Mouse (Mus musculus): ENCODE results near the gene Actg2. TPM values are rescaled to one million over a fixed set of nuclear protein-coding genes. Genes with fewer than 3 reads are reported as not detected.

Actg2 gene
- polyA plus RNA-seq, 1 experiment from 2014 or later, result 9.5 TPM

- 81% methylated on average over 6 of the region's 6 CpGs for WGBS
- no peak for ATAC-seq (ENCODE audit: insufficient number of reproducible peaks, low FRiP score, low TSS enrichment, low read depth)
- Histone ChIP-seq H3K4me2 (no peak overlapping the region), H3K27ac (no peak overlapping the region), H3K4me1 (no peaks in the 10 kb centered on the region), H3K9me3 (no peaks in the 10 kb centered on the region), H3K4me3 (no peak overlapping the region), H3K36me3 (peaks cover 70% of the 10 kb centered on the region), H3K9ac (no peak overlapping the region), H3K27me3 (no peaks in the 10 kb centered on the region)
Measured at GRCm38 (mm10) chr6:83555972-83556371, 19.9 kb upstream of the Actg2 start.

- ATAC-seq (ENCODE audit: insufficient number of reproducible peaks, low FRiP score, low TSS enrichment, low read depth), result no peak
- Histone ChIP-seq H3K9me3 (no peaks in the 10 kb centered on the region), H3K4me1 (no peaks in the 10 kb centered on the region), H3K36me3 (peaks cover 34% of the 10 kb centered on the region), H3K9ac (no peak overlapping the region), H3K27ac (no peak overlapping the region), H3K4me2 (no peak overlapping the region), H3K4me3 (no peak overlapping the region), H3K27me3 (no peaks in the 10 kb centered on the region)
- 78% methylated on average over 5 of the region's 5 CpGs for WGBS
Measured at GRCm38 (mm10) chr6:83548346-83548745, 12.3 kb upstream of the Actg2 start.

GRCm38 (mm10) chr6:83545778-83546177 lies 9.7 kb upstream of the Actg2 start:
- peaks cover 28% of the 10 kb centered on the region for H3K36me3 ChIP-seq
- H3K9ac ChIP-seq, result no peak overlapping the region
- no peak overlapping the region for H3K4me3 ChIP-seq
- no peak overlapping the region for H3K27ac ChIP-seq
- peaks cover 8% of the 10 kb centered on the region for H3K4me1 ChIP-seq
- no peaks in the 10 kb centered on the region for H3K9me3 ChIP-seq
- ATAC-seq (ENCODE audit: insufficient number of reproducible peaks, low FRiP score, low TSS enrichment, low read depth), result no peak
- H3K4me2 ChIP-seq, result no peak overlapping the region
- 87% methylated on average over 3 of the region's 3 CpGs for WGBS
- H3K27me3 ChIP-seq, result no peaks in the 10 kb centered on the region

GRCm38 (mm10) chr6:83541756-83542456 lies 5.8 kb upstream of the Actg2 start:
- Histone ChIP-seq H3K4me1 (peaks cover 15% of the 10 kb centered on the region), H3K9me3 (no peaks in the 10 kb centered on the region), H3K27ac (peak overlapping the region; percentile 80), H3K27me3 (no peaks in the 10 kb centered on the region), H3K4me2 (no peak overlapping the region), H3K4me3 (no peak overlapping the region), H3K36me3 (peaks cover 19% of the 10 kb centered on the region), H3K9ac (no peak overlapping the region)
- ATAC-seq (ENCODE audit: insufficient number of reproducible peaks, low FRiP score, low TSS enrichment, low read depth), result peak; percentile 64
- WGBS, result 55% methylated on average over 11 of the region's 11 CpGs

DNA sequence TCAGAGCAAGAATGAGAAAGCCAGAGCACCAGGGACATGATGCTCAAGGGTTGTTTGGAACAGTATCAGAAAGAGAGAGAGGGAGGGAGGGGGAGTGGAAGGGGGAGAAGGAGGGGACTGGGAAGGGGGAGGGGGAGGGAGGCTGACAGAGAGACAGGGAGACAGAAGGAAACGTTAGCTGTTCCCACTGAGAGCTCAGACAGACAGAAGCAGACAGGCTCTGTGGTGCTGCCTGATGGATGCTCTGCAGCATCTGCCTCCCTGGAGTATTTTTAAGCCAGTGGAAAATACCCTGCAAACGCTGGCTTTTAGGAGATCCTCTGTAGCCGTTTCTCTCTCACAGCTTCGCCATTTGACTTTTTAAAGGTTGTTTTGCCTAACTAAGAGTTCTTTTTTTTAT lies 4.0 kb upstream of the Actg2 start:
- H3K4me2 ChIP-seq, result no peak overlapping the region
- H3K36me3 ChIP-seq, result peaks cover 6% of the 10 kb centered on the region; the same call in 1 of the 2 replicates
- no peak overlapping the region for H3K9ac ChIP-seq
- no peaks in the 10 kb centered on the region for H3K9me3 ChIP-seq
- no peak for ATAC-seq (ENCODE audit: insufficient number of reproducible peaks, low FRiP score, low TSS enrichment, low read depth)
- H3K27ac ChIP-seq, result peak overlapping the region; percentile 43
- no peaks in the 10 kb centered on the region for H3K27me3 ChIP-seq
- WGBS, result 32% methylated on average over 4 of the region's 4 CpGs
- H3K4me1 ChIP-seq, result peaks cover 19% of the 10 kb centered on the region
- no peak overlapping the region for H3K4me3 ChIP-seq

DNA sequence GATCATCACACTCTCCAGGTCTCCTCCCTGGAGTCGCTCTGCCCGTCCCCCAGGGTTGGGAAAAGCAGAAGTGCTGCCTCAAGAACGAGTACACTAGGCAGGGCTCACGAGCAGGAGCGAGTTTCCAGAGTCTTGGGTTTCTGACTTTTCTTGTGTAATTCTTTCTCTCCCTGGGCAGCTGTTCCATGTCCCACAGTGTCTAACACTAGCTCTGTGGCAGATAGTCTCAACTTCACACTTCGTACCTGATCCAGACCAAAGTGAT lies 662 bp upstream of the Actg2 start:
- Histone ChIP-seq H3K9ac (no peak overlapping the region), H3K4me2 (no peak overlapping the region), H3K27me3 (no peaks in the 10 kb centered on the region), H3K36me3 (no peaks in the 10 kb centered on the region), H3K4me1 (peaks cover 15% of the 10 kb centered on the region; the same call in 1 of the 2 replicates), H3K27ac (peak overlapping the region; percentile 43; the same call in 1 of the 2 replicates), H3K9me3 (no peaks in the 10 kb centered on the region), H3K4me3 (no peak overlapping the region)
- 41% methylated on average over 6 of the region's 6 CpGs for WGBS
- ATAC-seq (ENCODE audit: insufficient number of reproducible peaks, low FRiP score, low TSS enrichment, low read depth), result no peak

GRCm38 (mm10) chr6:83532608-83533007 lies 3.5 kb downstream of the Actg2 start:
- Histone ChIP-seq H3K4me1 (peaks cover 4% of the 10 kb centered on the region; the same call in 1 of the 2 replicates), H3K4me3 (no peak overlapping the region), H3K4me2 (no peak overlapping the region), H3K9ac (no peak overlapping the region), H3K27ac (no peak overlapping the region), H3K36me3 (no peaks in the 10 kb centered on the region), H3K9me3 (no peaks in the 10 kb centered on the region), H3K27me3 (no peaks in the 10 kb centered on the region)
- 66% methylated on average over 2 of the region's 2 CpGs for WGBS
- no peak for ATAC-seq (ENCODE audit: insufficient number of reproducible peaks, low FRiP score, low TSS enrichment, low read depth)

DNA sequence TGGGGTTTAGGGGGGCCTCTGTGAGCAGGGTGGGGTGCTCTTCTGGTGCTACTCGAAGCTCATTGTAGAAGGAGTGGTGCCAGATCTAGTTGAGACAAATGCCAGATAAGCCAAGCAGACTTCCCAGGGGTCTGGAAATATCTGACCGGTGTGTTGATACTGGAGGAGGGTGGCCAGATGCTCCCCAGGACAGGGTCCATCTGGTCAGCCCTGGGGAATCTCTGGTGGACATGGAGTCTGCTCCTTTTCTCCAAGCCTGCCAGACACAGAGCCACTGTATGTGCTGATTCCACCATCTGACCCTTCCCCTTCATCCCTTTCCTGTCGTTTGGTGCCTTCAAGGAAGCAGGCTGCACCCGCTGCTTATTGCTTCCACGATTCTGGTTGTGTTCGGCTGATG lies 12.9 kb downstream of the Actg2 start:
- no peaks in the 10 kb centered on the region for H3K4me1 ChIP-seq
- no peak overlapping the region for H3K9ac ChIP-seq
- no peak for ATAC-seq (ENCODE audit: insufficient number of reproducible peaks, low FRiP score, low TSS enrichment, low read depth)
- WGBS, result 40% methylated on average over 6 of the region's 6 CpGs
- H3K9me3 ChIP-seq, result no peaks in the 10 kb centered on the region
- H3K27ac ChIP-seq, result no peak overlapping the region
- H3K4me2 ChIP-seq, result no peak overlapping the region
- no peak overlapping the region for H3K4me3 ChIP-seq
- H3K36me3 ChIP-seq, result no peaks in the 10 kb centered on the region
- no peaks in the 10 kb centered on the region for H3K27me3 ChIP-seq

GRCm38 (mm10) chr6:83521784-83522183 lies 14.3 kb downstream of the Actg2 start:
- no peaks in the 10 kb centered on the region for H3K27me3 ChIP-seq
- H3K4me1 ChIP-seq, result no peaks in the 10 kb centered on the region
- H3K27ac ChIP-seq, result no peak overlapping the region
- no peaks in the 10 kb centered on the region for H3K36me3 ChIP-seq
- H3K4me3 ChIP-seq, result no peak overlapping the region
- WGBS, result 73% methylated on average over 6 of the region's 6 CpGs
- H3K4me2 ChIP-seq, result no peak overlapping the region
- no peak for ATAC-seq (ENCODE audit: insufficient number of reproducible peaks, low FRiP score, low TSS enrichment, low read depth)
- H3K9ac ChIP-seq, result no peak overlapping the region
- H3K9me3 ChIP-seq, result no peaks in the 10 kb centered on the region

GRCm38 (mm10) chr6:83518637-83519036 lies 17.4 kb downstream of the Actg2 start:
- no peak overlapping the region for H3K9ac ChIP-seq
- no peaks in the 10 kb centered on the region for H3K4me1 ChIP-seq
- no peaks in the 10 kb centered on the region for H3K36me3 ChIP-seq
- ATAC-seq (ENCODE audit: insufficient number of reproducible peaks, low FRiP score, low TSS enrichment, low read depth), result no peak
- H3K9me3 ChIP-seq, result no peaks in the 10 kb centered on the region
- no peak overlapping the region for H3K27ac ChIP-seq
- H3K4me2 ChIP-seq, result no peak overlapping the region
- 82% methylated on average over 3 of the region's 3 CpGs for WGBS
- H3K27me3 ChIP-seq, result no peaks in the 10 kb centered on the region
- no peak overlapping the region for H3K4me3 ChIP-seq

- no peak for ATAC-seq (ENCODE audit: insufficient number of reproducible peaks, low FRiP score, low TSS enrichment, low read depth)
- no peaks in the 10 kb centered on the region for H3K9me3 ChIP-seq
- WGBS, result 72% methylated on average over 3 of the region's 3 CpGs
Measured at GRCm38 (mm10) chr6:83515172-83515571, 20.9 kb downstream of the Actg2 start.

DNA sequence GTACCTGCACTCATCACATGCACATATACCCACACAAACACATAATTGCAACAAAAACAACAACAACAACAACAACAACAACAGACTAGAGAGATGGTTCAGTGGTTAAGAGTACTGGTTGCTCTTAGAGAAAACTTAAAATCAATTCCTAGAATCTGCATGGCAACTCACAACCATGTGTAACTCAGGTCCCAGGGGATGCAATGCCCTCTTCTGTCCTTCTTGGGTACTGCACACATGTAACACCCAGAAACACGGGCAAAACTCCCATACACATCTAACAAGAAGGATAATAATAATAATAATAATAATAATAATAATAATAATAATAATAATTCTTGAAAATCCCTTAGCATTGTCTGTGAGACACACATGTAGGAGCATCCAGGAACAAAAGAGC lies 23.6 kb downstream of the Actg2 start:
- H3K27ac ChIP-seq, result no peak overlapping the region
- H3K36me3 ChIP-seq, result no peaks in the 10 kb centered on the region
- no peak for ATAC-seq (ENCODE audit: insufficient number of reproducible peaks, low FRiP score, low TSS enrichment, low read depth)
- H3K27me3 ChIP-seq, result no peaks in the 10 kb centered on the region
- 8% methylated on average over 1 of the region's 1 CpGs for WGBS
- H3K4me3 ChIP-seq, result no peak overlapping the region
- no peak overlapping the region for H3K9ac ChIP-seq
- H3K4me1 ChIP-seq, result peaks cover 1% of the 10 kb centered on the region
- H3K4me2 ChIP-seq, result no peak overlapping the region
- H3K9me3 ChIP-seq, result no peaks in the 10 kb centered on the region

More at GRCm38 (mm10) chr6:83515172-83515571, 20.9 kb downstream of the Actg2 start:
- H3K4me1 ChIP-seq, result no peaks in the 10 kb centered on the region
- H3K4me2 ChIP-seq, result no peak overlapping the region
- H3K4me3 ChIP-seq, result no peak overlapping the region
- H3K36me3 ChIP-seq, result no peaks in the 10 kb centered on the region
- no peak overlapping the region for H3K27ac ChIP-seq
- no peak overlapping the region for H3K9ac ChIP-seq
- no peaks in the 10 kb centered on the region for H3K27me3 ChIP-seq

DNA sequence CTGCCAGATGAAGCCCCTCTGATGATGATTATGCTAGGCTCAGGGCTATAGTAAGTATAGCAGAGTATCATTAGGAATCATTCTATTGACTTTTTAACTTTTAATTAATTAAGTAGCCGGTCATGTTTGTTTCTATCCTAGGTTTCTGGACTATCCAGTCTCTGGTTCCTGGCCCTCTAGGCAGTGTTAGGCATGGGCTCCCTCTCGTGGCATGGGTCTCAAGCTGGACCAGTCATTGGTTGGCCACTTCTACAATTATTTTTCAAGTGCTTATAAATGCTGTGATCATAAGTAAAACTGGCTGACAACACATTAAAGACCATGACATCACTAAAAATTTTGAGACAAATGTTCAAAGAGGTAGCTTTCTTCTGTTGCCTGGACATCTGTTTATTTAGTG lies 25.9 kb downstream of the Actg2 start:
- ATAC-seq (ENCODE audit: insufficient number of reproducible peaks, low FRiP score, low TSS enrichment, low read depth), result no peak
- no peaks in the 10 kb centered on the region for H3K36me3 ChIP-seq
- no peaks in the 10 kb centered on the region for H3K9me3 ChIP-seq
- H3K27me3 ChIP-seq, result no peaks in the 10 kb centered on the region
- no peak overlapping the region for H3K27ac ChIP-seq
- H3K4me1 ChIP-seq, result peaks cover 9% of the 10 kb centered on the region
- H3K9ac ChIP-seq, result no peak overlapping the region
- no peak overlapping the region for H3K4me2 ChIP-seq
- WGBS, result 49% methylated on average over 2 of the region's 2 CpGs
- no peak overlapping the region for H3K4me3 ChIP-seq

All from limb, embryonic 15.5 days (tissue).